Mouse (Mus musculus) forebrain, embryonic 11.5 days (tissue): ENCODE results near the gene Acvr1b. TPM values are rescaled to one million over a fixed set of nuclear protein-coding genes. Genes with fewer than 3 reads are reported as not detected.

Source experiments
- ATAC-seq: fragments of 200-750 bp; cut with Nextera tagmentation; replicated peaks from 2 replicates; pipeline ENCODE4 v1.8.0; 2017; ENCODE audit warnings: moderate TSS enrichment; ENCODE audit not compliant: low FRiP score
- DNase-seq: peaks from one replicate; pipeline ENCODE4 v3.0.0-alpha.2; 2017; ENCODE audit warnings: low spot score
- H3K27ac ChIP-seq: fragments of 300-500 bp; sonication (generic); 2 replicates; pipeline ENCODE4 v1.5.1; 2014; ENCODE audit warnings: low read depth, low read length
- H3K27me3 ChIP-seq: fragments of 300-500 bp; sonication (generic); 2 replicates; pipeline ENCODE4 v1.6.1; 2014; ENCODE audit warnings: mild to moderate bottlenecking, low read length, mixed read lengths; ENCODE audit not compliant: control insufficient read depth, insufficient read depth
- H3K36me3 ChIP-seq: fragments of 300-500 bp; sonication (generic); 2 replicates; pipeline ENCODE4 v1.6.1; 2014; ENCODE audit warnings: mild to moderate bottlenecking, low read length, moderate library complexity, mixed read lengths; ENCODE audit not compliant: control insufficient read depth, insufficient read depth
- H3K4me1 ChIP-seq: fragments of 300-500 bp; sonication (generic); replicated peaks from 2 replicates; pipeline ENCODE4 v1.6.1; 2014; ENCODE audit warnings: low read length, mixed read lengths; ENCODE audit not compliant: control insufficient read depth, insufficient read depth
- H3K4me2 ChIP-seq: fragments of 300-500 bp; sonication (generic); 2 replicates; pipeline ENCODE4 v1.6.1; 2014; ENCODE audit warnings: low read depth, mild to moderate bottlenecking, low read length, moderate library complexity, mixed read lengths; ENCODE audit not compliant: severe bottlenecking
- H3K4me3 ChIP-seq: fragments of 300-500 bp; sonication (generic); 2 replicates; pipeline ENCODE4 v1.5.1; 2014; ENCODE audit warnings: low read depth, low read length
- H3K9ac ChIP-seq: fragments of 300-500 bp; sonication (generic); 2 replicates; pipeline ENCODE4 v1.6.1; 2014; ENCODE audit warnings: low read length
- H3K9me3 ChIP-seq: fragments of 300-500 bp; sonication (generic); 2 replicates; pipeline ENCODE4 v1.6.1; 2016; ENCODE audit warnings: low read length, mixed read lengths; ENCODE audit not compliant: control insufficient read depth
- WGBS: fragments of 180-500 bp; shearing (Covaris S2); extraction: QIAGEN DNeasy Blood & Tissue Kit; methylation state at CpG from one replicate; pipeline ENCODE4 v1.1.7; 2014; 5-methylcytosine and 5-hydroxymethylcytosine counted together
- polyA plus RNA-seq: library from polyadenylated mRNA; unstranded; fragments of >200 nt; fragmentation: Nextera tagmentation; extraction: Ambion mirVana; gene quantifications from 2 replicates; pipeline ENCODE4 v1.2.1, GENCODE M21; 2014

Gene Acvr1b
- polyA plus RNA-seq, 1 experiment from 2014 or later, result 16.0 TPM

DNA sequence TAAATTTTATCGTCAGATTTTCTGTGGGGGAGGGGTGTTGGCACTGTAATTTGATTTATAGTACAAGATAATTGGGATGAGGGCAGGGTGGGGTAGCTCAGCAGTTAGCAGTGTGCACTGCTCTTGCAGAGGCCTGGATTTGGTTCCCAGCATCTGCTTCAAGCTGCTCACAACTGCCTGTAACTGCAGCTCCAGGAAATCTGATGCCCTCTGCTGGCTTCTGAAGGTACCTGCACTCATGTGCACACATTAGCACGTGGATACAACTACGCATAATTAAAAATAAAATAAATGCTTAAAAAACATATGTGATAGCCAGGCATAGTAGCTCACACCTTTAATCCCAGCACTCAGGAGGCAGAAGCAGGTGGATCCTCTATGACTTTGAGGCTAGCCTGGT lies 11.7 kb downstream of the Acvr1b start:
- ATAC-seq (no peak), DNase-seq (no peak)
- H3K27ac ChIP-seq, result no peak overlapping the region
- WGBS, result 94% methylated on average over 3 of the region's 3 CpGs
- H3K9me3 ChIP-seq, result no peaks in the 10 kb centered on the region
- H3K4me3 ChIP-seq, result no peak overlapping the region
- peaks cover 5% of the 10 kb centered on the region for H3K36me3 ChIP-seq
- no peak overlapping the region for H3K4me2 ChIP-seq
- H3K9ac ChIP-seq, result no peak overlapping the region
- peaks cover 8% of the 10 kb centered on the region; the same call in 1 of the 2 replicates for H3K4me1 ChIP-seq
- H3K27me3 ChIP-seq, result no peaks in the 10 kb centered on the region

DNA sequence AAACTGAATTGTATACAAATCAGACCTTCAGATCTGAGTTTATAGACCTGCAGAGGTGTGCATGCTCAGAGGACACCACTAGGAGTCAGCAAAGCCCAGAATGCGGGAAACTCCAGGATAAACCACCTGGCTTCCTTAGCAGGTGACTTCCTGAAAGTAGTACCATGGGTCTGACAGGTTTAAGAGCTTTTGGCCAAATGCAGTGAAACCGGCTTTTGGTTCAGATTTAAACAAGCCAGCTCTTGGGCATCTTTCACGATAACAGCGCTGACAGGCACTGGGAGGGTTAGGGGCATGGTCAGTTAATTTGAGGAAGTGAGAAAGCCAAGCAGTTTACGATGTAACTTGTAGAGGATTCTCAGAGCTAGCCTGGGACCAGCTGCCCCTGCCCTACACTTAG lies 14.0 kb downstream of the Acvr1b start:
- ATAC-seq, result no peak
- 84% methylated on average over 5 of the region's 5 CpGs for WGBS
- H3K27me3 ChIP-seq, result no peaks in the 10 kb centered on the region
- DNase-seq, result no peak
- no peaks in the 10 kb centered on the region for H3K9me3 ChIP-seq
- no peak overlapping the region for H3K27ac ChIP-seq
- no peak overlapping the region for H3K9ac ChIP-seq
- peaks cover 5% of the 10 kb centered on the region for H3K36me3 ChIP-seq
- H3K4me1 ChIP-seq, result peaks cover 18% of the 10 kb centered on the region; the same call in 1 of the 2 replicates
- no peak overlapping the region for H3K4me3 ChIP-seq
- H3K4me2 ChIP-seq, result no peak overlapping the region

DNA sequence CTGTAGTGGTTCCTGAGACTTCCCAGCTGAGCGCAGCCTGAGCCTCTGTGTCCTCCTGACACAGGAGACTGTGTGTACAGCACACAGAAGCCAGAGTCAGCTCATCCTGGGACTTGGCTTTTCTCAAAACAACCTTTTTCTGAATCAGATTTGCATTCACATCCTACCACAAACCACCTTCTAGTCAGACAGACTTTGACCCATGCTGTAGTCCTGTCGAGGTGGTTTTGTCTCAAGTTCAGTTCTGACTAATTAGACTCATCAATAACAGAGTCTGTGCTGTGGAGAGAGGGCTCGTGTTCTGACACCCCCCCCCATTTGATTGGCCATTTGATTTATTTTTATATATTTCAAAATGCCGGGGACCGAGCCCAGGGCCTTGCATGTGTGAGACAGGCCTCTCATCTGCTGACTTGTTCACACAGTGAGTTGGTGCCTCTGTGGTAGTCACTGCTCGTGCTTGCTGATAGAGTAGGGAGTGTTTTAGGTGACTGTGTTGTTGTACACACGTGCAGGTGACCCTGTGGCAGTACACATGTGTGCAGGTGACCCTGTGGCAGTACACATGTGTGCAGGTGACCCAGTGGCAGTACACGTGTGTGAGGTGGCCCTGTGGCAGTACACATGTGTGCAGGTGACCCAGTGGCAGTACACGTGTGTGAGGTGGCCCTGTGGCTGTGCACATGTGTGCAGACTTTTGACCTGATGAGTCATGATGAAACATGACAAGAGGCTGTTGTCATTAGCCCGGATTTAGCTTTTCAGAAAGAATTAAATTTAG lies 16.3 kb downstream of the Acvr1b start:
- Histone ChIP-seq H3K9ac (no peak overlapping the region), H3K4me1 (peaks cover 18% of the 10 kb centered on the region; the same call in 1 of the 2 replicates), H3K9me3 (no peaks in the 10 kb centered on the region), H3K36me3 (peaks cover 9% of the 10 kb centered on the region), H3K4me2 (no peak overlapping the region), H3K27me3 (no peaks in the 10 kb centered on the region), H3K4me3 (no peak overlapping the region), H3K27ac (no peak overlapping the region)
- WGBS, result 80% methylated on average over 10 of the region's 10 CpGs
- ATAC-seq (no peak), DNase-seq (no peak)

DNA sequence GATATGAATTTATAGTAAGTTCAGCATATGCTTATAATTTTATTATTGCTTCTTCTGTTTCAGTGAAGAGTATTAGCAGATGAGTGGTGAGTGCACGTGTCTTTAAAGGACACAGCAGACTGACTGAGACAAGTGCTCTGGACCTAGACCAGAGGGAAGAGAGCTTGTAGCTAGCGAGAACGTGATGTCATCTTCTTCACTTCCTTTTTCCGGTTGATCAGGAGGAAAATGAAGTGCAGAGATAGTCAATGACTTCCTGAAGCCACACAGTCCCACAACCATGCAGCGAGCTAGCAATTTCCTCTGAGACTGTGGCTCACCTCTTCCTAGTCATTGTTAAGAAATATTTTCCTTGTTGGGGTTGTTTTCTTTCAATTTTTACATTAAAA lies 16.9 kb downstream of the Acvr1b start:
- Histone ChIP-seq H3K9ac (no peak overlapping the region), H3K4me1 (peaks cover 18% of the 10 kb centered on the region; the same call in 1 of the 2 replicates), H3K27ac (no peak overlapping the region), H3K9me3 (no peaks in the 10 kb centered on the region), H3K4me3 (no peak overlapping the region), H3K36me3 (peaks cover 11% of the 10 kb centered on the region; the same call in 1 of the 2 replicates), H3K27me3 (no peaks in the 10 kb centered on the region), H3K4me2 (no peak overlapping the region)
- no peak for ATAC-seq
- 80% methylated on average over 5 of the region's 5 CpGs for WGBS
- DNase-seq, result no peak

DNA sequence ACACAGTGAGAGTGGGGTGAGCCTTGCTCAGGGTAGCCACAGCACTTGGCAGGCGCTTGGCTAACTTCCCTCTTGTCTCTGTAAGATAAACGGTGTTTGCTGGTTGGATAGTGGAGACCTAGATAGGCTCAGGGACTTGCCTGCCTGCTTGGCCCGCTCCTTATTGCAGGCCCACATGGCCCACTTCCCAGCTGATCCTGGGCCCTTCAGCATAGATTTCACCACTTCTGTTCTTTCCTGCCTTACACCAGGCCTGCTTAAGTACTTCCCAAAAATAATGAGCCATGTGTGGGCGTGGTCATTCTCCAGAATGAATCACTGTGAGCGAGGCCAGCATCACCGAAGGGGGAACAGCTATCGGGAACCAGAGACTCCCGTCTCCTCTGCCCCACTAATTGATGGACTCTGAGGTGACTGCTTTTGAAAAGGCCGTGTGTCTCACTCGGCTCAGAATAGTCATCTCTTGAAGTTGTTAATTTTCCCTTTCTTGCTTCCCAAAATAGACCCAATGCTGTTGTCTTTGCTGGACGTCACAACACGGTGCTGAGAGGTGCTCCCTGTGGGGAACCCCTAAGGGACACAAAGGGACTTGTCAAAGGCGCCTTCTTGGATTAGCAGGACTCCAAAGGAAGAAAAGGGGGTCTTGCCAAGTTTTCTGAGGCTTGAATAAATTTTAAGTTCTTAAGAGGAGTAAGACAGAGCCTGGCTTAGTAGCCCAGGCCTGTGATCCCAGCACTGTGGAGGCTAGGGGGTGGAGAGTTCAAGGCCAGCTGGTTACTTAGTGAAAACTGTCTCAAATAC lies 17.8 kb downstream of the Acvr1b start:
- 17% methylated on average over 13 of the region's 13 CpGs for WGBS
- Histone ChIP-seq H3K27me3 (no peaks in the 10 kb centered on the region), H3K36me3 (peaks cover 14% of the 10 kb centered on the region; the same call in 1 of the 2 replicates), H3K9me3 (no peaks in the 10 kb centered on the region; the same call in 1 of the 2 replicates), H3K4me3 (no peak overlapping the region), H3K27ac (peak overlapping the region; percentile 62; the same call in 1 of the 2 replicates), H3K9ac (no peak overlapping the region), H3K4me2 (no peak overlapping the region), H3K4me1 (peaks cover 18% of the 10 kb centered on the region; the same call in 1 of the 2 replicates)
- peak; percentile 80 for DNase-seq
- peak; percentile 83 for ATAC-seq

DNA sequence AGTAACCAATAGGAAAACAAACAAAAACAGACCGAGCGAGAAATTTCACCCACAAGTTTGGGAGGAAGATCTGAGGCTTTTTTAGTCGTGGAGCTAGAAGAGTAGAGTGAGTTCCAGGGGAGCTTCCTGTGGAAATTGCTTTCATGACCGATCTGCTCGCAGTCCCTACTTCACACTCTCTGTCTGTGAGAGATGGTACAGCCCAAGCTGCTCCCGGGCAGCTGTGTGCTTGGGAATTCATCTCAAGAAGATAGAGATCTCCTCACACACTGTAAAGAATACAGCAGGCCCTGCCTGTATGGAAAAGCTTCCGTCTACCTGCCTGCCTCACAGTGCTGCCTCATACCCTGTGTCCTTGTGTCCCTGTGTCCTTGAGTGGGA lies 18.4 kb downstream of the Acvr1b start:
- H3K36me3 ChIP-seq, result peaks cover 14% of the 10 kb centered on the region; the same call in 1 of the 2 replicates
- no peak overlapping the region for H3K4me2 ChIP-seq
- no peaks in the 10 kb centered on the region; the same call in 1 of the 2 replicates for H3K9me3 ChIP-seq
- 41% methylated on average over 7 of the region's 7 CpGs for WGBS
- H3K9ac ChIP-seq, result no peak overlapping the region
- H3K4me3 ChIP-seq, result no peak overlapping the region
- no peak for ATAC-seq
- DNase-seq, result no peak
- H3K27me3 ChIP-seq, result no peaks in the 10 kb centered on the region
- peaks cover 18% of the 10 kb centered on the region; the same call in 1 of the 2 replicates for H3K4me1 ChIP-seq
- peak overlapping the region; percentile 62; the same call in 1 of the 2 replicates for H3K27ac ChIP-seq

DNA sequence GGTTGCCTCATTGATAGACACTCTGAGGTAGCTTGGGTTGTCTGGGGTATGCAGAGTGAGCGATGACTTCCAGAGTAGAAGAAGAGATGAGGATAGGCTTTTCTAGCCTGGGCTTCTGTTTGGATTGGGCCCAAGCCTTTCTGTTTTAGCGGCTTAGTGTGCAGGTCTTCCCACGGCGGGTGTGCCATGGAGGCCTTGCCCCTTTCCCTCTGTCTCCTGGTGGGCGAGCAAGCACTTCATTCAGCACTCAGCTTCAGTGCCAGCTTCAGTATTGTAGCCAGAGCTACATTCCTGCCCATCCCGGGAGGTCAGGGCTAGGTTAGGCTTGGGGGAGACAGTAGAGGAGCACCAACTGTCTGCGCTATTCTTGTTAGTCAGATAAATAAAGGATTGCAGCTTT lies 18.8 kb downstream of the Acvr1b start:
- H3K4me1 ChIP-seq, result peaks cover 18% of the 10 kb centered on the region; the same call in 1 of the 2 replicates
- DNase-seq, result no peak
- ATAC-seq, result no peak
- H3K4me3 ChIP-seq, result no peak overlapping the region
- H3K27me3 ChIP-seq, result no peaks in the 10 kb centered on the region
- H3K27ac ChIP-seq, result no peak overlapping the region
- 87% methylated on average over 7 of the region's 7 CpGs for WGBS
- H3K36me3 ChIP-seq, result peaks cover 14% of the 10 kb centered on the region; the same call in 1 of the 2 replicates
- no peak overlapping the region for H3K9ac ChIP-seq
- H3K9me3 ChIP-seq, result no peaks in the 10 kb centered on the region; the same call in 1 of the 2 replicates
- H3K4me2 ChIP-seq, result no peak overlapping the region

DNA sequence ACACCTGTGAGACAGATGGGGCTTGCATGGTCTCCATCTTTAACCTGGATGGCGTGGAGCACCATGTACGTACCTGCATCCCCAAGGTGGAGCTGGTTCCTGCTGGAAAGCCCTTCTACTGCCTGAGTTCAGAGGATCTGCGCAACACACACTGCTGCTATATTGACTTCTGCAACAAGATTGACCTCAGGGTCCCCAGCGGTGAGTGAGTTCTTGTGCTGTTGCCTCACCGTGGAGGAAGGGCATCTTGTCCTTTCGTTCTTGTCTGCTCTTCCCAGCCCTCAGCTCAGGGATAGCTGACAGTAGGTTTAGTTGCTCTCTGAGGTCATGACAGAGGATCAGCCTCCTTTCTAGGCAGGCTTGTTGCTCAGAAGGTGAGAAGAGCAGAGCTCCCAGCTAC lies 20.1 kb downstream of the Acvr1b start:
- ATAC-seq, result no peak
- H3K9ac ChIP-seq, result no peak overlapping the region
- no peaks in the 10 kb centered on the region for H3K27me3 ChIP-seq
- peaks cover 14% of the 10 kb centered on the region; the same call in 1 of the 2 replicates for H3K36me3 ChIP-seq
- 97% methylated on average over 6 of the region's 6 CpGs for WGBS
- DNase-seq, result no peak
- H3K27ac ChIP-seq, result no peak overlapping the region
- peaks cover 18% of the 10 kb centered on the region; the same call in 1 of the 2 replicates for H3K4me1 ChIP-seq
- no peaks in the 10 kb centered on the region; the same call in 1 of the 2 replicates for H3K9me3 ChIP-seq
- H3K4me2 ChIP-seq, result no peak overlapping the region
- no peak overlapping the region for H3K4me3 ChIP-seq
